Mouse (Mus musculus) 3T3-L1 (cell line): Measurements from ENCODE around the gene Cenpv.

Experiments
- DNase-seq: peaks from one replicate; pipeline ENCODE4 v3.0.0-alpha.2; 2015; ENCODE audit warnings: low read depth, low spot score

The Cenpv gene

GRCm38 (mm10) chr11:62539089-62539890, at the start of gene Cenpv:
TSS of gene Cenpv (minus strand) at chr11:62539261.
- DNase-seq = no peak

GRCm38 (mm10) chr11:62587034-62587433, 48.0 kb upstream of the Cenpv start:
- no peak for DNase-seq

GRCm38 (mm10) chr11:62584671-62585206, 45.7 kb upstream of the Cenpv start:
- DNase-seq = no peak

DNA sequence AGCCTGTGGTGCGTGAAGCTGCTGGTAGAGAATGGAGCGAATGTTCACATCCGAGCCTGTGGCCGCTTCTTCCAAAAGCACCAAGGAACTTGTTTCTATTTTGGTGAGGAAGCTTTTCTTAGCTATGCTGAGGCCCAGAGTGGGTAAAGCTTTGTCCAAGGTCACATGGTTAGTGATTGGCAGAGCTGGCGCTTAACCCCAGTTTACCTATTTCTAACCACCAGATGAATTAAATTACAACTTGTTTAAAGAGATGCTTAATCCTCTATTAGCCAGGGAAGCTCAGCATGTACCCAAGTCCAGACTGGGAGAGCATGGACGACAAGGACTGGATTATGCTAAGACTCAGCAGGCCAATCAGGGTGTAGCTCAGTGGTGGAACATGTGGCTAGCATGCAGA, 44.0 kb upstream of the Cenpv start:
- DNase-seq = no peak

DNA sequence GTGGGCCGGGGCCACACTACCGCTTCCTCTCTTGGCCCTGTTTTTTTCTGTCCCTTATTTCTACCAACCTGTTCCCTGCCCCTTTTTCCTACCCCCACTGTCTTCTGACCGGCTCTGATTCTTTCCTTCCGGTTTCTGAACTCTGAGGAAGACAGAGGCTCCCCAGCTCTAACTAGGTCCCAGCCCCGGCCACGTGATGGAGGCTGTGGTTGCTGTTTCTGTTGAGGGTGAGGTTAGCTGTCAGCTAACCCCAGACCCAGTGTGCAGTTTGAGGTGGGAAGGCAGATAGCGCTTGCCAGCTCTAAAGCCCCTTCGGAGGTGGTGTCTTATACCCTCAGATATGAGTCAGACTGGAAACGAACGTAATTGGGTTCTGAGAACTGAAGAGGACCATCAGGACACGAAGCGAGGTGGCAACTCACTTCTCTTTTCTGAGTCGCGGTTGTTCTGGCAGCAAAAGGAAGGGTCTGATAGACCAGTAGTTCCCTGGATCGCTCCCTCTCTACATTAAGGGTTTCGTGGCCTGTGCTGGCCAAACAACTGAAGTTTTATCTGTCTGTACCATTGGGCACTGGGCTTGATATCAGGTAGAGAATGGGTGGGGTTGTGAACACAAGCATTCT, 37.6 kb upstream of the Cenpv start:
- no peak for DNase-seq

- no peak for DNase-seq
Measured at GRCm38 (mm10) chr11:62575659-62576438, 36.8 kb upstream of the Cenpv start.

DNA sequence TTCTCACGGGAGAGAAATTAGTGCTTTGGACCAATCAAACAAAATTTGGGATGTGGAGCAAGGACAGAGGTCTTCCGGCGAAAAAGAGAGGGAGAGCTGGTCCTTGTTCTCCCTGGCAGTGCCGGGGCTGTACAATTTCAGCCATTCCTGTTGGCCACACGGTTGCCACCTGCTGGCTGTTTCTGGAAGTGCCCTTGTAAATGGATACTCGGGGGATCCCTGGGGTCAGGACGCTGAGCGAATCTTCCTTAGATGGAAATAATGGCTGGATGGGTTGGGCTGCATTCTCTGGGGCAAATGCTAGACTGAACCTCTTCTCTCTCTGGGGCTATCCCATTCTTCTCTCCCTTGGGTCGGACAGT, 36.2 kb upstream of the Cenpv start:
- peak; percentile 87 for DNase-seq

DNA sequence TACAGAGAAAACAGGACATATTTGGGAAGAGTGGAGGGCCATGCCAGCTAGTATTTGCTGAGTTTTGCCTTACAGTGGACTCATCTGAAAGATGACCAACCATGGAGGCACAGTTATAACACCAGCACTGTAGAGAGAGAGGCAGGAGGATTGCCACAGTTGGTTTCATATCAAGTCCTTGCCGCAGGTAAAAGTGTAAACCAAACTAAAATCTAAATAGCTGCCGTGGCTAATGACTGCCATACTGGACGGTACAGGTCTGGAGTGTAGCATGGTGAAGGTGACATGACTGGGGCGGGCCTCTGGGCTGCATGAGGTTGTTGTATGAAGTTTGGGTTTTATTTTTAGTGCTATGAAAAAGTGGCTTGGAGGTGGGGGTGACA, 35.6 kb upstream of the Cenpv start:
- no peak for DNase-seq

- no peak for DNase-seq
Measured at GRCm38 (mm10) chr11:62573959-62574702, 35.1 kb upstream of the Cenpv start, which contains the start of gene Trpv2. TSS of gene Trpv2 (plus strand) at chr11:62574486.

- peak; percentile 73 for DNase-seq
Measured at GRCm38 (mm10) chr11:62568300-62568699, 29.2 kb upstream of the Cenpv start.

DNA sequence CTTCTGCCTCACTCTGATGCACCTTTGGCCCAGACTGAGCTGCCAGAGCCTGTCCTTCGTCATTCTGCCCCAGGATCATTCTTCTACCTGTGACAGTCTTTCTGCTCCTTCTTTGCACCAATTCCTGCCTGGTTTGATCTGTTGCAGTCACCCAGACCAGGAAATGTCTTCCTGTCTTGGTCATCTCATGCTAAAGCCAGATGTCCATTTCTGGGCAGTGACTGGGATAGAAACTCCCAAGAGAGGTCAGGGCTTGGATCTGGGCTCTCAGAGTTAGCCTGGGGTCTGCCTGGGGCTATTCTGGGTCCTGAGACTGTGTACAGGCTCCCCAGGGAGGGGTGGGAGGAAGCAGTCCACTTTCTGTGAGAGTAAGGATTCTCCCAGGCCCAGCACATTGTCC, 27.1 kb upstream of the Cenpv start:
- peak; percentile 47 for DNase-seq

DNA sequence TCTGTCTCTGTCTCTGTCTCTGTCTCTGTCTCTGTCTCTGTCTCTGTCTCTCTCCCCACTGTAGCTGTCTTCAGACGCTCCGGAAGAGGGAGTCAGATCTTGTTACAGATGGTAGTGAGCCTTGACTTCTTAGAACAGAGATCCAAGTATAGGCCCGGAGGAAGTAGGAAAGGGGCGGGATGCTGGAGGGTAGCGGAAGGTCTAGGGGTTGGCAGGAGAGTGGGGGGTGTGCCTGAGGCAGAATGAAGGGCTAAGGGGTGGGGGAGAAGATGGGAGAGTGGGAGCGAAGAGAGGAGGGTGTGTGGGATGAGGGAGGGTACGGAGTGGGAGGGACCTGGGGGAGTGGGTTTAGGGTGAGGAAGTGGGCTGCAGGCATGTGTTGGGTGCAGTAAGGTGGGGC, 26.7 kb upstream of the Cenpv start:
- DNase-seq = no peak

- DNase-seq = peak; percentile 30
Measured at GRCm38 (mm10) chr11:62563590-62563989, 24.5 kb upstream of the Cenpv start.

GRCm38 (mm10) chr11:62560463-62561016, 21.5 kb upstream of the Cenpv start:
- no peak for DNase-seq

DNA sequence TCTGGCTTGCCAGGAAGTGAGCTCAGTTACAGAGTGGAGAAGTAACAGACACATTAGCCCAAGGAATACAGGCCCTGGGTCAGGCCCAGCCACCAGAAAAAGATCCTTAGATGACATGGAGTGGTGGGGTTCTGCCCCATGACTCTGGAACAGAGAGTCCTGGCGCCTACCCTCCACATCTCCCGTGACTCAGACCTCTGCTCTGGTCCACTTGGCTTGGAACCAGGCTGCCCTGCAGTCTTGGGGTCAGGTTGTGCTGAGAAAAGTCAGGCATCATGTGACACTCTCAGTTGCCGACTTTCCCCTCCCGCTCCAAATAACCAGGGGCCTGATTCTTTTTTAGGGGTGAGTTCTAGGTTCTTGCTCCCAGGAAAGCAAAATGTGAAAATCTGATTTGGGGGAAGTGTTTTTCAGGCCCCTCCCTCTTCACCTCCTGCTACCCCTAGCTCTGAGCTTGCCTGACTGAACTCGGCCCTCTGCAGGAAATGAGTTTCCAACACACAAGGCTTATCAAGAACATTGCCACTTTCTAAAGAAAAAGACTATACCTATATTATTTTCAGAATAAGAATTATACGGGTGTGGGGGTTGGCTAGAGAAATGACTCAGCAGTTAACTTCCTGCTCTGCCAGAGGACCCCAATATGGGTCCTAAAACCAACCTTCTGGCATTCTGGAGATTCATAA, 20.0 kb upstream of the Cenpv start:
- peak; percentile 75 for DNase-seq

GRCm38 (mm10) chr11:62558152-62558551, 19.1 kb upstream of the Cenpv start:
- DNase-seq = peak; percentile 59

GRCm38 (mm10) chr11:62557205-62557604, 18.1 kb upstream of the Cenpv start:
- no peak for DNase-seq

DNA sequence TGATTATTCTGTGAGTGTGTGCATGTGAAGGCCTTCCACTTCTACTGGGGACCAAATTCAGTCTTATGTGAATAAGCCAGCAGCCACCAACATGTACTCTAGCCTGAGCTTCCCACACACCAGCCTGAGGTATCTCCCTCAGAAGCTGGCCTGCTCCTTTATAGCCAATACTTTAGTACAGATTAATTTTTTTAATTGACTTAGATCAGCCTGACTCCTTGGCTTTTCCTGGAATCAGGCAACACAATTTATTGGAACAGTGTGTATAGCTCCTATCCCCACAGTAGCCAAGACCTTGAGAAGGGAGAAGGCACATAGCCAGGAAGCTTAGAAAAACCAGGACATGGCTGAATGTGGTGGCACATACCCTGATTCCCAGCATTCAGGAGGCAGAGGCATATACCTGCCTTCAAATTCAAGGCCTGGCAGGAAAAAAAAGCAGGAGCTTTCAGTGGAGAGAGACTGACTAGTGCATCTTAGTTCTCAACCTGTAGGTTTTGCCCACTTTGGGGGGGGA, 16.9 kb upstream of the Cenpv start:
- DNase-seq = peak; percentile 25

GRCm38 (mm10) chr11:62554934-62555517, 16.0 kb upstream of the Cenpv start:
- DNase-seq = peak; percentile 45
